Mouse (Mus musculus): ENCODE measurements around the gene Arsb. TPM values are rescaled to one million over a fixed set of nuclear protein-coding genes. Genes with fewer than 3 reads are reported as not detected.
"Not testable (repeated sequence)": the region's sequence is repeated elsewhere in the genome, so short reads cannot be mapped to it uniquely, and the experiment has no call there.

The Arsb gene
- polyA plus RNA-seq, 1 experiment: 9.2 TPM

DNA sequence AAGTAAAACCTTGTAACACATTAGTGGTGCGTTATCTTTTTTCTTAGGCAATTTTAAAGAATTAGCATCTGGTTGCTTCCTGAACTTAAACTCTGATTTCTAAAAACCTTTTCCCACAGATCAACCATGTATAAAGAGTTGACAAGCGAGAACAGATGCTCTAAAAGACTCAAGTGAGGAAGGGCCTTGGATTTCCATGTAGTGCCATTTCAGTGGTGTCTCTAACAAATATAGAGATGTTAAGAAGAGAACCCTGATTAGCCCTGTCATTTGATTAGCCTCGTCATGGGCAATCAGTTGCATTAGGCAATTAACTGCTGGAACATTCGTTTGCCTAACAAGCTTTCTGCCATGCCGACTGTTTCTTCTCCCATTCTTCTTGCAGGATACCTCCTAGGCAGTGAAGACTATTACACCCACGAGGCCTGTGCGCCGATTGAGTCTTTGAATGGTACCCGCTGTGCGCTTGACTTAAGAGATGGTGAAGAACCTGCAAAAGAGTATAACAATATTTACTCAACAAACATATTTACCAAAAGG is 22.3 kb downstream of the Arsb start:
- Histone ChIP-seq H3K79me2 (ENCODE audit: control insufficient read depth, insufficient read depth) (no peaks in the 10 kb centered on the region), H3K79me3 (ENCODE audit: low read depth) (no peaks in the 10 kb centered on the region), H3ac (ENCODE audit: control insufficient read depth, insufficient read length, low read depth) (no peak overlapping the region), H3K4me3 (ENCODE audit: insufficient read depth, poor library complexity, severe bottlenecking) (no peak overlapping the region), H3K27me3 (ENCODE audit: control insufficient read depth, insufficient read depth, insufficient read length) (no peaks in the 10 kb centered on the region), H3K36me3 (ENCODE audit: control insufficient read depth, insufficient read depth) (peaks cover 5% of the 10 kb centered on the region)
- TF ChIP-seq CEBPB (IDR thresholded peaks at IDR 0.05; ENCODE audit: low read depth) (no peak), USF1 (IDR thresholded peaks at IDR 0.05; ENCODE audit: low read depth) (no peak), FOSL1 (IDR thresholded peaks at IDR 0.05; ENCODE audit: insufficient read depth, low read length, poor library complexity, severe bottlenecking) (no peak), MYOG (IDR thresholded peaks at IDR 0.05; ENCODE audit: control insufficient read depth, extremely low read depth, insufficient read length) (no peak), CTCF (IDR thresholded peaks at IDR 0.05; ENCODE audit: control insufficient read depth, insufficient read depth, insufficient read length) (no peak), MAX (IDR thresholded peaks at IDR 0.05) (no peak), MYOD1 (IDR thresholded peaks at IDR 0.05; ENCODE audit: control insufficient read depth, insufficient read length, low read depth) (no peak)

DNA sequence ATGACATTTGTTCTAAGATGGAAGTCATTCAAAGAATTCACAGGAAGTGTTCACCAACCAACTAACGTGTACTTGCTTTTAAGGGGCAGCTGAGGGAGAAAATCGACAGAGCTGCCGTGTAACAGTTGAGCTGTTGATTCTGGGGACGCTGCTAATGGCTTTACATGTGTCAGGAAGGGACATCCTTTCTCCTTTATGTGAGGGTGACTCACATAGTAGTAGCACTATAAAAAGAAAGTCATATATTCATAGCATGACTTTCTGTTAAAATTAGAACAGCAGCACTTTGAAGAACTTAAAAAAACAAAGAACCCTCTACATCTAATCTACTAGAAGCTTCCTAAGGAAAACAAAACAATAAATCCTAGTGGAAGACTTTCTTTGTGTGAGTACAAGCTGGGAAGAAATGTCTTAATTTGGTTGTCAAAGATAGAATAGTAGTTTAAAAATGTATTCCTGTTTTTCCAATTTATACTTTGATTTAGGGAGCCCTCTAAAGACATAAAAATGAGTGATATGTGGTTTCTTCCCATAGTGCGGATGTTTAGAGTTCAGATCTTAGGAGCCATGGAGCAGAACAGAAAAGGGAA is 25.7 kb downstream of the Arsb start:
- Histone ChIP-seq H3K4me3 (ENCODE audit: insufficient read depth, poor library complexity, severe bottlenecking) (no peak overlapping the region), H3K36me3 (ENCODE audit: control insufficient read depth, insufficient read depth) (peaks cover 5% of the 10 kb centered on the region), H3K27me3 (ENCODE audit: control insufficient read depth, insufficient read depth, insufficient read length) (no peaks in the 10 kb centered on the region), H3ac (ENCODE audit: control insufficient read depth, insufficient read length, low read depth) (no peak overlapping the region), H3K79me2 (ENCODE audit: control insufficient read depth, insufficient read depth) (no peaks in the 10 kb centered on the region), H3K79me3 (ENCODE audit: low read depth) (no peaks in the 10 kb centered on the region)
- TF ChIP-seq MYOD1 (IDR thresholded peaks at IDR 0.05; ENCODE audit: control insufficient read depth, insufficient read length, low read depth): no peak
- no peak for TF ChIP-seq FOSL1 (IDR thresholded peaks at IDR 0.05; ENCODE audit: insufficient read depth, low read length, poor library complexity, severe bottlenecking)
- no peak for TF ChIP-seq MYOG (IDR thresholded peaks at IDR 0.05; ENCODE audit: control insufficient read depth, extremely low read depth, insufficient read length)
- TF ChIP-seq CEBPB (IDR thresholded peaks at IDR 0.05; ENCODE audit: low read depth): no peak
- TF ChIP-seq MAX (IDR thresholded peaks at IDR 0.05): no peak
- TF ChIP-seq USF1 (IDR thresholded peaks at IDR 0.05; ENCODE audit: low read depth): no peak

DNA sequence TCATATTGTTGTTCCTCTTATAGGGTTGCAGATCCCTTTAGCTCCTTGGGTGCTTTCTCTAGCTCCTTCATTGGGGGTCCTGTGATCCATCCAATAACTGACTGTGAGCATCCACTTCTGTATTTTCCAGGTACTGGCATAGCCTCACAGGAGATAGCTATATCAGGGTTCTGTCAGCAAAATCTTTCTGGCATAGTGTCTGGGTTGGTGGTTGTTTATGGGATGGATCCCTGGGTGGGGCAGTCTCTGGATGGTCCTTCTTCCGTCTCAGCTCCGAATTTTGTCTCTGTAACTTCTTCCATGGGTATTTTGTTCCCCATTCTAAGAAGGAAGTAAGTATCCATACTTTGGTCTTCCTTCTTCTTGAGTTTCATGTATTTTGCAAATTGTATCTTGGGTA is 38.9 kb downstream of the Arsb start:
- not testable (repeated sequence) for H3K36me3 ChIP-seq (ENCODE audit: control insufficient read depth, insufficient read depth); H3K79me3 ChIP-seq (ENCODE audit: low read depth); H3K79me2 ChIP-seq (ENCODE audit: control insufficient read depth, insufficient read depth); H3K4me3 ChIP-seq (ENCODE audit: insufficient read depth, poor library complexity, severe bottlenecking); H3ac ChIP-seq (ENCODE audit: control insufficient read depth, insufficient read length, low read depth); H3K27me3 ChIP-seq (ENCODE audit: control insufficient read depth, insufficient read depth, insufficient read length)

DNA sequence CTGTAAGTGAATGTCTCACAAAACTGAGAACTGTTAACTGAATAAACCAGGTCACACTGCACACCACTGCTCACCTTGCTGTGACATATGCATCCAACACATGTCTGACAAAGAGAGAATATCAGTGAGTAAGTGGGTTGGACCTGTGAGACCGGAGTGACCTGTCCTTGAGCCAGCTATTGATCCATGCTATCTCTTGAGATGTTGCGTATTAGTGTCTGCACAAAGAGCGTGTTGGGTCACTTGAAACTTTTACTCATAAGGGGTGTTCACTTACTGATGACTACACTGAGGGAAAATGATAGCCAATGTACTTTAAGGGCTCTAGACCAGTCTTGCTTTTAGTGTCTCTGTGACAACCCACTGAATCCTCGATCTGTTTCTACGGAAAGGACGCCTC is 42.7 kb downstream of the Arsb start:
- TF ChIP-seq USF1 (IDR thresholded peaks at IDR 0.05; ENCODE audit: low read depth) (no peak), FOSL1 (IDR thresholded peaks at IDR 0.05; ENCODE audit: insufficient read depth, low read length, poor library complexity, severe bottlenecking) (no peak), MYOD1 (IDR thresholded peaks at IDR 0.05; ENCODE audit: control insufficient read depth, insufficient read length, low read depth) (no peak), CTCF (IDR thresholded peaks at IDR 0.05; ENCODE audit: control insufficient read depth, insufficient read depth, insufficient read length) (no peak), MAX (IDR thresholded peaks at IDR 0.05) (no peak), CEBPB (IDR thresholded peaks at IDR 0.05; ENCODE audit: low read depth) (no peak), MYOG (IDR thresholded peaks at IDR 0.05; ENCODE audit: control insufficient read depth, extremely low read depth, insufficient read length) (no peak)

DNA sequence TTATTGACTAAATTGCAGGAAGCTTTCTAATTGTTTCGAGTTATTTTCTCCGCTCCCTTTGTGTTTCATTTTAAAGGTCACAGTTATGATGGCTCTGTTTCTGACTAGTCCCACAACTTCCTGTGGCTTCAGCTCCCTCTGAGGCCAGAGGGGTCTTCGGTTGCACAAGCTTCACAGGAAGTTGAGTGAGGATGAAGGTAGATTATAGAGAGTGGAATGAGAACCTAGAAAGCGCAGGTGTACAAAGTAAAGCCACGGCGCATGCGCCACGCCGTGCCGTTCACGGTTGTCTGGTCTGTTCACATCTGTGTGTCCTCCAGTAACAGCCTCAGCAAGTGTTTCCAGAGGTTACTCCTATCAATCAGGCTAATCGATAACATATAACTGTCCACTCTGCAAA is 43.2 kb downstream of the Arsb start:
- H3K27me3 ChIP-seq (ENCODE audit: control insufficient read depth, insufficient read depth, insufficient read length): no peaks in the 10 kb centered on the region
- H3K79me3 ChIP-seq (ENCODE audit: low read depth): no peaks in the 10 kb centered on the region
- no peaks in the 10 kb centered on the region for H3K36me3 ChIP-seq (ENCODE audit: control insufficient read depth, insufficient read depth)
- TF ChIP-seq FOSL1 (IDR thresholded peaks at IDR 0.05; ENCODE audit: insufficient read depth, low read length, poor library complexity, severe bottlenecking) (no peak), CTCF (IDR thresholded peaks at IDR 0.05; ENCODE audit: control insufficient read depth, insufficient read depth, insufficient read length) (no peak), MAX (IDR thresholded peaks at IDR 0.05) (no peak), USF1 (IDR thresholded peaks at IDR 0.05; ENCODE audit: low read depth) (no peak), MYOG (IDR thresholded peaks at IDR 0.05; ENCODE audit: control insufficient read depth, extremely low read depth, insufficient read length) (no peak), CEBPB (IDR thresholded peaks at IDR 0.05; ENCODE audit: low read depth) (no peak), MYOD1 (IDR thresholded peaks at IDR 0.05; ENCODE audit: control insufficient read depth, insufficient read length, low read depth) (no peak)
- no peaks in the 10 kb centered on the region for H3K79me2 ChIP-seq (ENCODE audit: control insufficient read depth, insufficient read depth)
- no peak overlapping the region for H3ac ChIP-seq (ENCODE audit: control insufficient read depth, insufficient read length, low read depth)
- no peak overlapping the region for H3K4me3 ChIP-seq (ENCODE audit: insufficient read depth, poor library complexity, severe bottlenecking)

More for the DNA sequence above, 42.7 kb downstream of the Arsb start:
- Histone ChIP-seq H3K4me3 (ENCODE audit: insufficient read depth, poor library complexity, severe bottlenecking) (no peak overlapping the region), H3K36me3 (ENCODE audit: control insufficient read depth, insufficient read depth) (no peaks in the 10 kb centered on the region), H3K27me3 (ENCODE audit: control insufficient read depth, insufficient read depth, insufficient read length) (no peaks in the 10 kb centered on the region), H3K79me3 (ENCODE audit: low read depth) (no peaks in the 10 kb centered on the region), H3K79me2 (ENCODE audit: control insufficient read depth, insufficient read depth) (no peaks in the 10 kb centered on the region), H3ac (ENCODE audit: control insufficient read depth, insufficient read length, low read depth) (no peak overlapping the region)

DNA sequence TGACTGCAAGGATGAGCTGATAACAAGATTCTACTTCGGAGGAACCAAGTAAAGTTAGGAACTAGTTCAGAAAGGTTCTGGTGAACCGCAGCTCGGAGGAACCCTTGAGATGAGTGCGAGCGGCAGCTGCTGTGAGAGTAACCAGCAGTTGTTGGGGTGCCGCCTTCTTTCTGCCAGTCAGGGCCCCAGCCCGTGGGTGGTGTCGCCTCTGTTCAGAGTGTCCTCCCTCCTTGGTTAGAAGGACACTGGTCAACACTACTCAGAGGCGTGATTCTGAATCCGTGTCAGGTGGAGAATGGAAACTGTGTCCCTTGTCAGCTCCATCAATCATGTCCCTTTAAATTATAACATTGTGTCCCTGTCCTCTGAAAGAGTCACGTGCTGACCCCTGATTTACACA is 43.7 kb downstream of the Arsb start:
- Histone ChIP-seq H3K4me3 (ENCODE audit: insufficient read depth, poor library complexity, severe bottlenecking) (no peak overlapping the region), H3K36me3 (ENCODE audit: control insufficient read depth, insufficient read depth) (no peaks in the 10 kb centered on the region), H3K79me3 (ENCODE audit: low read depth) (no peaks in the 10 kb centered on the region), H3K27me3 (ENCODE audit: control insufficient read depth, insufficient read depth, insufficient read length) (no peaks in the 10 kb centered on the region), H3ac (ENCODE audit: control insufficient read depth, insufficient read length, low read depth) (no peak overlapping the region), H3K79me2 (ENCODE audit: control insufficient read depth, insufficient read depth) (no peaks in the 10 kb centered on the region)
- TF ChIP-seq MYOG (IDR thresholded peaks at IDR 0.05; ENCODE audit: control insufficient read depth, extremely low read depth, insufficient read length) (no peak), MYOD1 (IDR thresholded peaks at IDR 0.05; ENCODE audit: control insufficient read depth, insufficient read length, low read depth) (no peak), CEBPB (IDR thresholded peaks at IDR 0.05; ENCODE audit: low read depth) (no peak), USF1 (IDR thresholded peaks at IDR 0.05; ENCODE audit: low read depth) (no peak), FOSL1 (IDR thresholded peaks at IDR 0.05; ENCODE audit: insufficient read depth, low read length, poor library complexity, severe bottlenecking) (no peak), MAX (IDR thresholded peaks at IDR 0.05) (no peak), CTCF (IDR thresholded peaks at IDR 0.05; ENCODE audit: control insufficient read depth, insufficient read depth, insufficient read length) (no peak)
